Mouse (Mus musculus) gastrocnemius, postnatal 14 days (tissue): ENCODE measurements at regions not wholly inside any gene's neighbourhood (a gene's known extent, or its start where the extent isn't known, plus 50 kb on each side); places are given as distances from the start of the nearest gene placed in this dataset.

ENCODE experiments used
- DNase-seq: peaks from one replicate; pipeline ENCODE4 v3.0.0; 2021; ENCODE audit warnings: mixed read lengths
- intact Hi-C: fragments of 180-260 bp; cut with DNase I; formaldehyde crosslinking; loops from one replicate; pipeline ENCODE4 v1.15.1; 2025; ENCODE audit warnings: low total_unique reads

GRCm38 (mm10) chr2:51459486-51459885 is 167.8 kb upstream of the Tas2r134 start:
- intact Hi-C loops: no loop called here
- DNase-seq: no peak

GRCm38 (mm10) chr2:51457717-51458116 is 169.6 kb upstream of the Tas2r134 start:
- intact Hi-C loops: no loop called here
- no peak for DNase-seq

- intact Hi-C loops: no loop called here
- DNase-seq: no peak
Measured at GRCm38 (mm10) chr2:51452816-51453215, 174.5 kb upstream of the Tas2r134 start.

- no peak for DNase-seq
- intact Hi-C loops: no loop called here
Measured at GRCm38 (mm10) chr2:51448121-51448520, 179.2 kb upstream of the Tas2r134 start.

- intact Hi-C loops: no loop called here
- DNase-seq: no peak
Measured at GRCm38 (mm10) chr2:51447616-51448015, 179.7 kb upstream of the Tas2r134 start.

- no peak for DNase-seq
- intact Hi-C loops: no loop called here
Measured at GRCm38 (mm10) chr2:51444386-51445080, 182.8 kb upstream of the Tas2r134 start.

GRCm38 (mm10) chr2:51443946-51444345 is 183.4 kb upstream of the Tas2r134 start:
- intact Hi-C loops: no loop called here
- DNase-seq: no peak

- intact Hi-C loops: no loop called here
- no peak for DNase-seq
Measured at GRCm38 (mm10) chr2:51439047-51439446, 188.3 kb upstream of the Tas2r134 start.

GRCm38 (mm10) chr2:51436590-51436989 is 190.7 kb upstream of the Tas2r134 start:
- intact Hi-C loops: no loop called here
- DNase-seq: no peak

- intact Hi-C loops: no loop called here
- no peak for DNase-seq
Measured at GRCm38 (mm10) chr2:51431564-51431963, 195.7 kb upstream of the Tas2r134 start.

- intact Hi-C loops: no loop called here
Measured at GRCm38 (mm10) chr2:51429716-51430115, 197.6 kb upstream of the Tas2r134 start.

GRCm38 (mm10) chr2:51422442-51422841 is 204.9 kb upstream of the Tas2r134 start:
- intact Hi-C loops: no loop called here
- DNase-seq: no peak

More at GRCm38 (mm10) chr2:51429716-51430115, 197.6 kb upstream of the Tas2r134 start:
- no peak for DNase-seq

- intact Hi-C loops: no loop called here
- DNase-seq: no peak
Measured at GRCm38 (mm10) chr2:51417908-51418690, 209.2 kb upstream of the Tas2r134 start.

- DNase-seq: no peak
Measured at GRCm38 (mm10) chr2:51388390-51388789, 238.9 kb upstream of the Tas2r134 start.

GRCm38 (mm10) chr2:51387136-51387535 is 238.2 kb upstream of the Rnd3 start:
- intact Hi-C loops: no loop called here

More at GRCm38 (mm10) chr2:51388390-51388789, 238.9 kb upstream of the Tas2r134 start:
- intact Hi-C loops: no loop called here

GRCm38 (mm10) chr2:51376597-51376996 is 227.7 kb upstream of the Rnd3 start:
- intact Hi-C loops: no loop called here
- no peak for DNase-seq

More at GRCm38 (mm10) chr2:51387136-51387535, 238.2 kb upstream of the Rnd3 start:
- DNase-seq: no peak

- intact Hi-C loops: no loop called here
- DNase-seq: no peak
Measured at GRCm38 (mm10) chr2:51374636-51375035, 225.7 kb upstream of the Rnd3 start.

- DNase-seq: no peak
- intact Hi-C loops: no loop called here
Measured at GRCm38 (mm10) chr2:51372771-51373170, 223.9 kb upstream of the Rnd3 start.

- intact Hi-C loops: no loop called here
- DNase-seq: no peak
Measured at GRCm38 (mm10) chr2:51362825-51363616, 214.1 kb upstream of the Rnd3 start.

- intact Hi-C loops: no loop called here
- DNase-seq: no peak
Measured at GRCm38 (mm10) chr2:51355281-51355680, 206.4 kb upstream of the Rnd3 start.
